Mouse (Mus musculus): ENCODE measurements around the gene Minpp1.

- TF ChIP-seq POLR2A (IDR thresholded peaks at IDR 0.05; ENCODE audit: borderline replicate concordance, low read depth, low read length) (no peak), CTCF (IDR thresholded peaks at IDR 0.05; ENCODE audit: low read depth, low read length) (no peak)
These were observed 7.4 kb downstream of the Minpp1 start for GRCm38 (mm10) chr19:32492981-32493380.
